Mouse (Mus musculus): Measurements from ENCODE around the gene Traf4. TPM values are rescaled to one million over a fixed set of nuclear protein-coding genes. Genes with fewer than 3 reads are reported as not detected.

The Traf4 gene
- polyA plus RNA-seq, 1 experiment from 2014 or later: 45.4 TPM

DNA sequence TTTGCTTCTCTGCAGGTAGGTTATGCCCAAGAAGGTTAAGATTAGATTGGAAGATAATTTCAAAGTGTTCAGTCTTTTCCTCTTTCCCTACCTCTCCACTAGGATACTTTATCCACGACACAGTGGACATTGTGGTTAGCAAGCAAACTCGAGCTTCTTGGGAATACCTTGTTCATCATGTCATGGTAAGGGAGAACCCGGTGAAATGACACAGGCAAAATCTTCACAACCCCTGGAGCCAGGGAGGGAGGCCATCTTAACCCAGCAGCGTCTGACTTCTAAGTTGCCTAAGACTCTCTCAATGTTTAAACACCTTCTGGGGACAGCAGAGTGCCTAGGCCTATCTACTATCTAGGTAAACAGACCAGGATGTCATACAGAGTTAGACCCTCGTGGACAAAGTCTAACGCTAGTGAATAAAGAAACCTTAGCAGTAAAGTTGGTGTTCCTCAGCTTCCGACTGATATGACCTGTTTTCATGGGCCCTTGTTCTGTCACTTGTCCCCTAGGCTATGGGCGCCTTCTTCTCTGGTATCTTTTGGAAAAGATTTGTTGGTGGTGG lies 14.1 kb upstream of the Traf4 start:
- WGBS (ENCODE audit: insufficient replicate concordance): 8% methylated on average over 8 of the region's 8 CpGs
- peak overlapping the region; percentile 100 for H3K27ac ChIP-seq
- H3K27me3 ChIP-seq (replicated peaks): no peaks in the 10 kb centered on the region
- peaks cover 60% of the 10 kb centered on the region for H3K4me1 ChIP-seq
- H3K4me2 ChIP-seq: peak overlapping the region; percentile 92
- H3K9ac ChIP-seq: peak overlapping the region; percentile 97
- no peak for ATAC-seq
- H3K9me3 ChIP-seq (replicated peaks): no peaks in the 10 kb centered on the region
- peaks cover 38% of the 10 kb centered on the region for H3K36me3 ChIP-seq
- H3K4me3 ChIP-seq: peak overlapping the region; percentile 94

GRCm38 (mm10) chr11:78178859-78179437 lies 13.6 kb upstream of the Traf4 start:
- Histone ChIP-seq H3K4me2 (peak overlapping the region; percentile 92), H3K4me3 (peak overlapping the region; percentile 94), H3K27ac (peak overlapping the region; percentile 100), H3K9me3 (replicated peaks) (no peaks in the 10 kb centered on the region), H3K36me3 (peaks cover 38% of the 10 kb centered on the region), H3K4me1 (peaks cover 60% of the 10 kb centered on the region), H3K27me3 (replicated peaks) (no peaks in the 10 kb centered on the region), H3K9ac (peak overlapping the region; percentile 97)
- 1% methylated on average over 29 of the region's 29 CpGs for WGBS (ENCODE audit: insufficient replicate concordance)
- ATAC-seq: peak; percentile 11

DNA sequence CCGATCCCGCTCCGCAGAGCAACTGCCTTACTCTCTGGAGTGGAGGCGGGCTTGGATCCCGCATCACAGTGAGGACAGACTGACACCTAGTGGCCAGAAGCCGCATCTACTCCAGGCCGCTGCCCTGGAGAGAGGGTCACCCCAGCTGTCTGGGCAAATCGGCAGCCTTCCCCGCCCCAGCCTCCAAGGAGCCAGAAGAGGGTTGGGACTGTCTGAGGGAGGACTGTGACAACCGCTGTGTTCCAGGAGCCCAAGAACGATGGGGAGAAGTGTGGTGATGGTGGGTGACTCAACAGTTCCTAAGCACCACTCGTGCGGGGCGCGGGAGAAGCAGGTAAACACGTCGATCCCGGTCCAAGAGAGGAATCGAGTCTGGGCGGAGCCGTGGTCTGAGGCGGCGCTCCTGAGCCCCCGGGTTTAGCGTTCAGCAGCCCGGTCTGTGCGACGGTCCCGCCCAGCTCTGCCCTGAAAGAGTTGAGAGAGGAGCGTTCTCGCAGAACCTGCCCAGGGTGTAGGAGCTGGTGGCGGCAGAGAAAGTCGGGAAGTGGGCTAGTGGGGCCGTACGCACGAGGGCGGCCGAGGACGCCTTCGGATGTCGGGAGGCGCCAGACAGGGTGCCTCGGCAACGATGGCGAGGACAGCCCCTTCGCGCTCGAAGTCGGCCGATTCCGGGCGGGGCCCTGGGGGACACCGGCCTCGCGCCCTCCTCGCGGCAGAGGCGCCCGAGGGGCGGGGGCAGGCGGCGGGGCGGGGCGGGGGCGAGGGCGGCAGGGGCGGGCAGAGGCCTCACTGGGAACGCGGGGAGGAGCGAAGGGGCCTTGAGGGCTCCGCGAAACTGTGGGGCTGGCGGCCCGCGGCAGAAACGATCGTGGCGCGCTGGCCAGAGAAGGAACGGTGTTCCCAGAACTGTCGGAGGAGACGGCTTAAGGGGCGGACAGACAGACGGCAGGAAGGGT lies 12.8 kb upstream of the Traf4 start:
- 2% methylated on average over 78 of the region's 84 CpGs for WGBS (ENCODE audit: insufficient replicate concordance)
- peak overlapping the region; percentile 97 for H3K9ac ChIP-seq
- peak overlapping the region; percentile 92 for H3K4me2 ChIP-seq
- peaks cover 38% of the 10 kb centered on the region for H3K36me3 ChIP-seq
- H3K4me3 ChIP-seq: peak overlapping the region; percentile 94
- no peaks in the 10 kb centered on the region for H3K9me3 ChIP-seq (replicated peaks)
- peak; percentile 79 for ATAC-seq
- H3K4me1 ChIP-seq: peaks cover 59% of the 10 kb centered on the region
- peak overlapping the region; percentile 100 for H3K27ac ChIP-seq
- no peaks in the 10 kb centered on the region for H3K27me3 ChIP-seq (replicated peaks)

GRCm38 (mm10) chr11:78177437-78177836 lies 12.0 kb upstream of the Traf4 start:
- under 1% methylated on average over 10 of the region's 10 CpGs for WGBS (ENCODE audit: insufficient replicate concordance)
- Histone ChIP-seq H3K4me2 (peak overlapping the region; percentile 92), H3K4me1 (peaks cover 66% of the 10 kb centered on the region), H3K27me3 (replicated peaks) (no peaks in the 10 kb centered on the region), H3K9ac (peak overlapping the region; percentile 97), H3K9me3 (replicated peaks) (no peaks in the 10 kb centered on the region), H3K4me3 (peak overlapping the region; percentile 94), H3K27ac (peak overlapping the region; percentile 100), H3K36me3 (peaks cover 42% of the 10 kb centered on the region)
- peak; percentile 14 for ATAC-seq

DNA sequence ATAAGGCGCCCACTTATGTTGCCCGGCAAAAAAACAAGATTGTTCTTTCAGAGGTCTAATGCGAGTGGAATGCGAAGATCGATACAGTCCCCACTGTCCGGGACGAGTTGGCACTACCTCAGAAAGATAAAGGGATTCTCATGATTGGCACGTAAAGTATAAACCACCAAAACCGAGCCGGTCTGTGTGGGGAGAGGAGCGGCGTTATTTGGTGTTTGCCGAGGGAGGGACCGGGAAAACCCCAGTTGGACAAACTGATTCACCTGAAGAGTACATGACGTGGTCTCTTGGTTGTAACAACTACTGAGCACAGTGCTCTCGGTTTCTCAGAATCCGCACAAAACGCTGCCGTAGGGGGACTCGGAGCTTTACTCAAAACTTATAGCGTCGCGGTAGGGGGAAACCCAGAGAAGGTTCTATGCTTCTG lies 11.5 kb upstream of the Traf4 start:
- Histone ChIP-seq H3K4me1 (peaks cover 66% of the 10 kb centered on the region), H3K4me2 (peak overlapping the region; percentile 92), H3K9me3 (replicated peaks) (no peaks in the 10 kb centered on the region), H3K4me3 (peak overlapping the region; percentile 94), H3K9ac (peak overlapping the region; percentile 97), H3K36me3 (peaks cover 42% of the 10 kb centered on the region), H3K27ac (peak overlapping the region; percentile 100), H3K27me3 (replicated peaks) (no peaks in the 10 kb centered on the region)
- under 1% methylated on average over 23 of the region's 23 CpGs for WGBS (ENCODE audit: insufficient replicate concordance)
- ATAC-seq: no peak

DNA sequence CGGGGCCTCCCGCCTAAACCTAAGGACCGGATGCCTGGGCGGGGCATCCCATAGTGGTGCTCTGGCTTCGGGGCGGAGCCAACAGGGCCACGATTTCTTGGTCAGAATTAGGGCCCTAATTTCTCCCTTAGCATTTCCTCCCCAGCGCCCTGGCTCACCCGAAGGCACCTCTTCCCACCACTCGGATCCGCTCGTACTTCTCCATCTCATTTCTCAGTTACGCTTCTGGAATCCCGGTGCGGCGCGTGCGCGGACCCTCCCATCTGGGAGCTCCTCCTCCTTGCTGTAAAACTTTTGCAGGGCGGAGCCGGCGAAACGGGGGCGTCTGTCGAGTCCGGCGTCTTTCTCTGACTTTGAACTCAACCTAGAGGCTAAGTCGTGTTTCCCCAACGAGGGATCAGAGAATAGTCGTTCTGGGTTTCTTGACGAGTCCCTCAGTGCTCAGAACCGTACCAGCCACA lies 11.0 kb upstream of the Traf4 start, which contains the start of the genes Nek8 and Tlcd1:
TSS of gene Nek8 (minus strand) at position 274 of the 461 bp plus-strand sequence.
TSS of gene Tlcd1 (plus strand) at position 310 of the 461 bp plus-strand sequence.
- Histone ChIP-seq H3K9me3 (replicated peaks) (no peaks in the 10 kb centered on the region), H3K4me1 (peaks cover 66% of the 10 kb centered on the region), H3K4me3 (peak within 1 kb of the TSS; percentile 94), H3K9ac (peak within 1 kb of the TSS; percentile 97), H3K4me2 (peak within 1 kb of the TSS; percentile 92), H3K27ac (peak within 1 kb of the TSS; percentile 100), H3K27me3 (replicated peaks) (no peaks in the 10 kb centered on the region), H3K36me3 (peaks cover 41% of the 10 kb centered on the region)
- peak; percentile 33; the same call in 1 of the 2 replicates for ATAC-seq
- under 1% methylated on average over 32 of the region's 32 CpGs for WGBS (ENCODE audit: insufficient replicate concordance)

- H3K9ac ChIP-seq: peak overlapping the region; percentile 97
- H3K4me3 ChIP-seq: peak overlapping the region; percentile 94
- WGBS (ENCODE audit: insufficient replicate concordance): 2% methylated on average over 9 of the region's 10 CpGs
- H3K4me2 ChIP-seq: peak overlapping the region; percentile 92
- peaks cover 64% of the 10 kb centered on the region for H3K4me1 ChIP-seq
- peak; percentile 62 for ATAC-seq
- H3K36me3 ChIP-seq: peaks cover 39% of the 10 kb centered on the region
- H3K27ac ChIP-seq: peak overlapping the region; percentile 100
- H3K9me3 ChIP-seq (replicated peaks): no peaks in the 10 kb centered on the region
- H3K27me3 ChIP-seq (replicated peaks): no peaks in the 10 kb centered on the region
Measured at GRCm38 (mm10) chr11:78175771-78176401, 10.5 kb upstream of the Traf4 start.

DNA sequence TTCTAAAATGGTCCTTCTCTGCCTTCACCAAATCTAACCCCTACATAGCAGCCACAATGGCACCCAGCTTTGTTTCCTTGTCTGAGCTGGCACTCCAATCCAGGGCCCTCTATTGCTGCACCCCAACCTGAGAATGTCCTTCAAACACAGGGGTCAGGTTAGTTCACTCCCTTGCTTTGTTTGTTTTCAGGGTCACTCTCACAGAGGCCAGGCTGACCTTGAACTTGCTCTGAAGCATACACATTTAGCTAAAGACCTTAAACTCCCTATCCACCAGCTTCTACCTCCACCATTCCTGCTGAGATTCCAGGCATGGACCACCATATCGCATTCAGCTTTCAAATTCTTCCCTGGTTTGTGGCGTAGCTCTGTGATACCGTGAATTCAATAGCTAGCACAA lies 9.1 kb upstream of the Traf4 start:
- H3K27ac ChIP-seq: peak overlapping the region; percentile 100

DNA sequence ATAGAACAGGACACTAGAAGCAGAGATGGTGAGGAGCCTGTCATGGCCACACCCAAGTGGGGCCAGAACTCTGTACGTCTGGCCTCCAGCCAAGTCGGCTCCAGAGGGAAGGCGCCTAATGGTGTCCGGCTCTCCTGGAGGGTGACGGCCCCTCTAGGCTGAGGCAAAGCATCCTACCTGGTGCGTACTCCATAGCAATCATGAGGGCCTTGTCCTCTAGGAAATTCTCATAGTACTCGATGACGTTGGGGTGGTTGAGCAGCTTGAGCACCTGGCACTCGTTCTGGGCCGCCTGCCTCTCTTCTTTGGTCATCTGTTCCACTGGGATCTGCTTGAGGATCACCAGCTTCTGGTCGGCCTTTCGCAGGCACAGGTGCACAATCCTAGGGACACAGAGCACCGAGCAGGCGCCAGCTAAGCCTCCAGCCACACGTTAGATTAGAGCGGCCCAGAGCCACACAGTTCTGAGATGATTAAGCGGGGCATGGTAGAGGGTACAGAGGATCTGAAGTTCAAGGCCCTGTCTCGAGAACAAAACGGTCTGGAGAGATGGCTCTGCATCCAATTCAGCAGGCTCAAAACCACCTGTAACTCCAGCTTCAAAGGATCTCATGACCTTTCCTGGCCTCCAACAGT lies 7.5 kb upstream of the Traf4 start:
- Histone ChIP-seq H3K36me3 (peaks cover 25% of the 10 kb centered on the region), H3K4me1 (peaks cover 75% of the 10 kb centered on the region), H3K4me2 (no peak overlapping the region), H3K9ac (no peak overlapping the region), H3K9me3 (replicated peaks) (no peaks in the 10 kb centered on the region), H3K27ac (no peak overlapping the region), H3K4me3 (no peak overlapping the region), H3K27me3 (replicated peaks) (no peaks in the 10 kb centered on the region)
- ATAC-seq: no peak
- WGBS (ENCODE audit: insufficient replicate concordance): 80% methylated on average over 19 of the region's 19 CpGs

More for the DNA sequence above, 9.1 kb upstream of the Traf4 start:
- no peak for ATAC-seq
- Histone ChIP-seq H3K9me3 (replicated peaks) (no peaks in the 10 kb centered on the region), H3K4me2 (peak overlapping the region; percentile 92; the same call in 1 of the 2 replicates), H3K9ac (0 out of 2 replicates have a peak overlapping the region, but pooled peaks have one; percentile 33), H3K4me3 (no peak overlapping the region), H3K4me1 (peaks cover 64% of the 10 kb centered on the region), H3K36me3 (peaks cover 33% of the 10 kb centered on the region), H3K27me3 (replicated peaks) (no peaks in the 10 kb centered on the region)
- WGBS (ENCODE audit: insufficient replicate concordance): 91% methylated on average over 3 of the region's 3 CpGs

GRCm38 (mm10) chr11:78172034-78172747 lies 6.8 kb upstream of the Traf4 start:
- Histone ChIP-seq H3K4me2 (no peak overlapping the region), H3K4me3 (no peak overlapping the region), H3K9ac (peak overlapping the region; percentile 28), H3K9me3 (replicated peaks) (no peaks in the 10 kb centered on the region), H3K4me1 (peaks cover 82% of the 10 kb centered on the region), H3K36me3 (peaks cover 31% of the 10 kb centered on the region), H3K27ac (peak overlapping the region; percentile 15; the same call in 1 of the 2 replicates), H3K27me3 (replicated peaks) (no peaks in the 10 kb centered on the region)
- 86% methylated on average over 16 of the region's 16 CpGs for WGBS (ENCODE audit: insufficient replicate concordance)
- ATAC-seq: no peak
